Comparison of ENCODE assay signal across 9 mouse cellular contexts in the genomic region with DNA sequence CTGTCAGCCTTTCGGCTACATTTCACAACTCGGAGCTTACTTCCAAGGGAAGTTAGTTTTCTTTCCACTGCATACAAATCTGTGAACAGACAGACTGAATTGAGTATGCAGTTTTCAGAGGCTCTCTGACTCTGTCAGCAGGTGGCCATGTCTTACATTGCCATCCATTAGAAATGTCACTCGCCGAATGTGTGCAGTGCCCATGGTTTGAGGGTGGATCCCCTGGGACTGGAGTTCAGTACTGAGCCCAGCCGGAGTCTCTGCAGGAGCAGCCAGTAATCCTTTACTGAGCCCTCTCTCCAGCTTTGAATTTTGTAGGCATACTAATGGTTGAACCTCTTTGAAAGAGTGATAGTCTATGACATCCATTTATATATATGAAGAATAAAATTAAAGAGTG. TPM values are rescaled to one million over a fixed set of nuclear protein-coding genes. Genes with fewer than 3 reads are reported as not detected.
DNase-seq lines count a peak whose midpoint lies in the region; ATAC-seq and TF ChIP-seq lines count a peak whose summit lies in the region.
"Had no signal": no experiment of that assay in that cellular context is flagged by ENCODE, and none has a peak within 500 bp of the region (broad histone marks: within the 10 kb centered on the region; RNA-seq: fewer than 3 reads in every experiment).

No protein-coding gene starts in this region.

- peak overlapping the region; percentile 79 for H3K4me2 ChIP-seq in intestine, embryonic 14.5 days (ENCODE audit: low read length)
- no peak overlapping the region for H3K4me2 ChIP-seq in intestine, postnatal 0 days (replicated peaks; ENCODE audit: low read depth)
- H3K4me2 ChIP-seq in embryonic facial prominence, embryonic 11.5 days (ENCODE audit: low read depth, low read length): no peak overlapping the region
- peak overlapping the region; percentile 69 for H3K4me2 ChIP-seq in hindbrain, embryonic 12.5 days (replicated peaks)
- peak overlapping the region; percentile 60 for H3K4me2 ChIP-seq in midbrain, embryonic 14.5 days (ENCODE audit: low read length)
- no peak overlapping the region for H3K4me2 ChIP-seq in lung, postnatal 0 days (replicated peaks; ENCODE audit: low read depth, low read length)

- TF ChIP-seq CTCF in intestine, postnatal 0 days (IDR thresholded peaks at IDR 0.05; ENCODE audit: low read depth): no peak
- no peak for TF ChIP-seq CTCF in lung, postnatal 0 days (IDR thresholded peaks at IDR 0.05)

- H3K9me3 ChIP-seq in intestine, embryonic 14.5 days (ENCODE audit: control insufficient read depth, low read length): no peaks in the 10 kb centered on the region
- no peaks in the 10 kb centered on the region for H3K9me3 ChIP-seq in intestine, postnatal 0 days (ENCODE audit: control insufficient read depth)
- no peaks in the 10 kb centered on the region for H3K9me3 ChIP-seq in embryonic facial prominence, embryonic 11.5 days (replicated peaks; ENCODE audit: control insufficient read depth, low read length)
- H3K9me3 ChIP-seq in hindbrain, embryonic 12.5 days (replicated peaks): 0 out of 2 replicates have a peak, but pooled peaks cover 5% of the 10 kb centered on the region
- H3K9me3 ChIP-seq in midbrain, embryonic 14.5 days (ENCODE audit: control insufficient read depth, low read length): no peaks in the 10 kb centered on the region
- no peaks in the 10 kb centered on the region for H3K9me3 ChIP-seq in lung, postnatal 0 days (ENCODE audit: low read length)

- no peak for ATAC-seq in intestine, embryonic 14.5 days (replicated peaks; ENCODE audit: low FRiP score, low TSS enrichment, low read depth)
- no peak for ATAC-seq in intestine, postnatal 0 days
- ATAC-seq in embryonic facial prominence, embryonic 11.5 days (replicated peaks; ENCODE audit: insufficient number of reproducible peaks, low FRiP score, low TSS enrichment, low read depth): no peak
- ATAC-seq in hindbrain, embryonic 12.5 days (ENCODE audit: low FRiP score): no peak
- ATAC-seq in midbrain, embryonic 14.5 days (ENCODE audit: low FRiP score, low TSS enrichment): no peak
- no peak for ATAC-seq in lung, postnatal 0 days

- H3K27ac ChIP-seq in intestine, embryonic 14.5 days (ENCODE audit: low read depth): no peak overlapping the region
- H3K27ac ChIP-seq in intestine, postnatal 0 days (ENCODE audit: low read depth, low read length): no peak overlapping the region
- H3K27ac ChIP-seq in embryonic facial prominence, embryonic 11.5 days (replicated peaks; ENCODE audit: low read depth, low read length): no peak overlapping the region
- H3K27ac ChIP-seq in hindbrain, embryonic 12.5 days: no peak overlapping the region
- H3K27ac ChIP-seq in midbrain, embryonic 14.5 days (replicated peaks; ENCODE audit: low read depth, low read length): no peak overlapping the region
- no peak overlapping the region for H3K27ac ChIP-seq in lung, postnatal 0 days (ENCODE audit: low read length)

- TF ChIP-seq EP300 in lung, postnatal 0 days (IDR thresholded peaks at IDR 0.05): no peak

- no peaks in the 10 kb centered on the region for H3K36me3 ChIP-seq in intestine, embryonic 14.5 days (ENCODE audit: control insufficient read depth, insufficient read depth, low read length)
- no peaks in the 10 kb centered on the region for H3K36me3 ChIP-seq in intestine, postnatal 0 days (ENCODE audit: control insufficient read depth, insufficient read depth)
- H3K36me3 ChIP-seq in embryonic facial prominence, embryonic 11.5 days (replicated peaks; ENCODE audit: control insufficient read depth, insufficient read depth, low read depth, low read length): no peaks in the 10 kb centered on the region
- peaks cover 8% of the 10 kb centered on the region for H3K36me3 ChIP-seq in hindbrain, embryonic 12.5 days
- H3K36me3 ChIP-seq in midbrain, embryonic 14.5 days (ENCODE audit: control insufficient read depth, insufficient read depth, low read length): 0 out of 2 replicates have a peak, but pooled peaks cover 4% of the 10 kb centered on the region
- H3K36me3 ChIP-seq in lung, postnatal 0 days (ENCODE audit: insufficient read depth, low read length): no peaks in the 10 kb centered on the region

- no peak overlapping the region for H3K9ac ChIP-seq in intestine, embryonic 14.5 days (ENCODE audit: low read length)
- no peak overlapping the region for H3K9ac ChIP-seq in intestine, postnatal 0 days (ENCODE audit: low read depth, low read length)
- no peak overlapping the region for H3K9ac ChIP-seq in embryonic facial prominence, embryonic 11.5 days (replicated peaks; ENCODE audit: low read length)
- H3K9ac ChIP-seq in hindbrain, embryonic 12.5 days: no peak overlapping the region
- H3K9ac ChIP-seq in midbrain, embryonic 14.5 days (replicated peaks; ENCODE audit: low read length): peak overlapping the region; percentile 23; the same call in 1 of the 2 replicates
- H3K9ac ChIP-seq in lung, postnatal 0 days (replicated peaks; ENCODE audit: low read depth): no peak overlapping the region

- no peak for DNase-seq in intestine, embryonic 14.5 days (ENCODE audit: low spot score)
- no peak for DNase-seq in embryonic facial prominence, embryonic 11.5 days (ENCODE audit: low spot score)
- DNase-seq in midbrain, embryonic 14.5 days: peak; percentile 52
- no peak for DNase-seq in left cerebral cortex, adult 18-20 months (ENCODE audit: low spot score in 2 of 2)
- no peak for DNase-seq in lung, postnatal 0 days (ENCODE audit: low spot score)
- DNase-seq in layer of hippocampus, postnatal 10 days (ENCODE audit: low spot score in 2 of 2): no peak
- DNase-seq: layer of hippocampus, postnatal 36 days had no signal

- peaks cover 25% of the 10 kb centered on the region for H3K4me1 ChIP-seq in intestine, embryonic 14.5 days (replicated peaks; ENCODE audit: control insufficient read depth, insufficient read depth, low read length)
- H3K4me1 ChIP-seq in intestine, postnatal 0 days (replicated peaks; ENCODE audit: control insufficient read depth, insufficient read depth, low read length): peaks cover 5% of the 10 kb centered on the region; the same call in 1 of the 2 replicates
- H3K4me1 ChIP-seq in embryonic facial prominence, embryonic 11.5 days (ENCODE audit: control insufficient read depth, insufficient read depth, low read length): no peaks in the 10 kb centered on the region
- H3K4me1 ChIP-seq in hindbrain, embryonic 12.5 days: peaks cover 37% of the 10 kb centered on the region
- H3K4me1 ChIP-seq in midbrain, embryonic 14.5 days (ENCODE audit: control insufficient read depth, insufficient read depth, low read length): peaks cover 32% of the 10 kb centered on the region
- H3K4me1 ChIP-seq in lung, postnatal 0 days (ENCODE audit: insufficient read depth, low read depth, low read length): peaks cover 9% of the 10 kb centered on the region; the same call in 1 of the 2 replicates

- 0 out of 2 replicates have a peak overlapping the region, but pooled peaks have one; percentile 97 for H3K4me3 ChIP-seq in intestine, embryonic 14.5 days (ENCODE audit: low read depth, low read length)
- H3K4me3 ChIP-seq in intestine, postnatal 0 days (ENCODE audit: low read depth, low read length): no peak overlapping the region
- 0 out of 2 replicates have a peak overlapping the region, but pooled peaks have one; percentile 2 for H3K4me3 ChIP-seq in embryonic facial prominence, embryonic 11.5 days (ENCODE audit: low read depth, low read length)
- H3K4me3 ChIP-seq in hindbrain, embryonic 12.5 days: peak overlapping the region; percentile 99
- peak overlapping the region; percentile 99 for H3K4me3 ChIP-seq in midbrain, embryonic 14.5 days (replicated peaks; ENCODE audit: low read depth, low read length)
- no peak overlapping the region for H3K4me3 ChIP-seq in lung, postnatal 0 days (ENCODE audit: low read depth, low read length)

- H3K27me3 ChIP-seq in intestine, embryonic 14.5 days (replicated peaks; ENCODE audit: control insufficient read depth, insufficient read depth, low read length): no peaks in the 10 kb centered on the region
- no peaks in the 10 kb centered on the region for H3K27me3 ChIP-seq in intestine, postnatal 0 days (replicated peaks; ENCODE audit: control insufficient read depth, insufficient read depth, low read length)
- H3K27me3 ChIP-seq in embryonic facial prominence, embryonic 11.5 days (ENCODE audit: control insufficient read depth, insufficient read depth, low read length): no peaks in the 10 kb centered on the region
- no peaks in the 10 kb centered on the region for H3K27me3 ChIP-seq in hindbrain, embryonic 12.5 days
- no peaks in the 10 kb centered on the region for H3K27me3 ChIP-seq in midbrain, embryonic 14.5 days (ENCODE audit: control insufficient read depth, insufficient read depth, low read length)
- no peaks in the 10 kb centered on the region for H3K27me3 ChIP-seq in lung, postnatal 0 days (replicated peaks; ENCODE audit: insufficient read depth, low read length)

- WGBS in intestine, embryonic 14.5 days: 69% methylated on average over 5 of the region's 5 CpGs
- 75% methylated on average over 5 of the region's 5 CpGs for WGBS in intestine, postnatal 0 days
- 61% methylated on average over 5 of the region's 5 CpGs for WGBS in embryonic facial prominence, embryonic 11.5 days
- WGBS in hindbrain, embryonic 12.5 days: 41% methylated on average over 5 of the region's 5 CpGs
- WGBS in midbrain, embryonic 14.5 days: 33% methylated on average over 5 of the region's 5 CpGs
- WGBS in lung, postnatal 0 days: 57% methylated on average over 5 of the region's 5 CpGs

RNA-seq across cellular contexts. Expression of gene Spast, which starts 2.4 kb away (rescaled TPM):
- 17.3 and 19.3 TPM in 2 replicates for polyA plus RNA-seq in intestine, embryonic 14.5 days (2014; fragmentation: Nextera tagmentation; extraction: Ambion mirVana)
- 10.5 and 12.1 TPM in 2 replicates for polyA plus RNA-seq in intestine, postnatal 0 days (2015; fragmentation: Nextera tagmentation; extraction: Ambion mirVana)
- 34.1 and 41.3 TPM in 2 replicates for polyA plus RNA-seq in embryonic facial prominence, embryonic 11.5 days (2014; fragmentation: Nextera tagmentation; extraction: Ambion mirVana)
- polyA plus RNA-seq in hindbrain, embryonic 12.5 days (2016; fragmentation: Nextera tagmentation; extraction: Ambion mirVana): 52.2 and 53.0 TPM in 2 replicates
- 52.3 and 58.9 TPM in 2 replicates for polyA plus RNA-seq in midbrain, embryonic 14.5 days (2014; fragmentation: Nextera tagmentation; extraction: Ambion mirVana)
- total RNA-seq in left cerebral cortex, adult 18-20 months (2021): 10 to 100 TPM; 51.1 to 55.4 TPM
- polyA plus RNA-seq in lung, postnatal 0 days (2015; fragmentation: Nextera tagmentation; extraction: Ambion mirVana): 10.1 and 12.7 TPM in 2 replicates
- 10 to 100 TPM; 78.8 to 81.0 TPM for total RNA-seq in layer of hippocampus, postnatal 10 days (2021)

RNA-seq across cellular contexts. Expression of gene Dpy30, which starts 17.4 kb away (rescaled TPM):
- 239 and 242 TPM in 2 replicates for polyA plus RNA-seq in intestine, embryonic 14.5 days (2014; fragmentation: Nextera tagmentation; extraction: Ambion mirVana)
- polyA plus RNA-seq in intestine, postnatal 0 days (2015; fragmentation: Nextera tagmentation; extraction: Ambion mirVana): 183 and 185 TPM in 2 replicates
- polyA plus RNA-seq in embryonic facial prominence, embryonic 11.5 days (2014; fragmentation: Nextera tagmentation; extraction: Ambion mirVana): 276 and 302 TPM in 2 replicates
- polyA plus RNA-seq in hindbrain, embryonic 12.5 days (2016; fragmentation: Nextera tagmentation; extraction: Ambion mirVana): 200 and 211 TPM in 2 replicates
- polyA plus RNA-seq in midbrain, embryonic 14.5 days (2014; fragmentation: Nextera tagmentation; extraction: Ambion mirVana): 199 and 211 TPM in 2 replicates
- total RNA-seq in left cerebral cortex, adult 18-20 months (2021): 10 to 100 TPM; 51.2 to 51.7 TPM
- polyA plus RNA-seq in lung, postnatal 0 days (2015; fragmentation: Nextera tagmentation; extraction: Ambion mirVana): 149 and 165 TPM in 2 replicates
- 10 to 100 TPM; 66.8 to 72.9 TPM for total RNA-seq in layer of hippocampus, postnatal 10 days (2021)

RNA-seq across cellular contexts. Expression of gene Memo1, which starts 45.8 kb away (rescaled TPM):
- polyA plus RNA-seq in intestine, embryonic 14.5 days (2014; fragmentation: Nextera tagmentation; extraction: Ambion mirVana): 86.7 and 92.9 TPM in 2 replicates
- polyA plus RNA-seq in intestine, postnatal 0 days (2015; fragmentation: Nextera tagmentation; extraction: Ambion mirVana): 40.7 and 42.6 TPM in 2 replicates
- 85.4 and 88.7 TPM in 2 replicates for polyA plus RNA-seq in embryonic facial prominence, embryonic 11.5 days (2014; fragmentation: Nextera tagmentation; extraction: Ambion mirVana)
- 68.5 and 69.2 TPM in 2 replicates for polyA plus RNA-seq in hindbrain, embryonic 12.5 days (2016; fragmentation: Nextera tagmentation; extraction: Ambion mirVana)
- polyA plus RNA-seq in midbrain, embryonic 14.5 days (2014; fragmentation: Nextera tagmentation; extraction: Ambion mirVana): 59.3 and 64.0 TPM in 2 replicates
- total RNA-seq in left cerebral cortex, adult 18-20 months (2021): 10 to 100 TPM; 40.7 to 41.0 TPM
- polyA plus RNA-seq in lung, postnatal 0 days (2015; fragmentation: Nextera tagmentation; extraction: Ambion mirVana): 54.2 and 56.3 TPM in 2 replicates
- total RNA-seq in layer of hippocampus, postnatal 10 days (2021): 10 to 100 TPM; 61.2 to 61.7 TPM

RNA-seq across cellular contexts. Expression of gene Slc30a6, which starts 54.3 kb away (rescaled TPM):
- polyA plus RNA-seq in intestine, embryonic 14.5 days (2014; fragmentation: Nextera tagmentation; extraction: Ambion mirVana): 37.4 and 39.4 TPM in 2 replicates
- 45.7 and 47.6 TPM in 2 replicates for polyA plus RNA-seq in intestine, postnatal 0 days (2015; fragmentation: Nextera tagmentation; extraction: Ambion mirVana)
- polyA plus RNA-seq in embryonic facial prominence, embryonic 11.5 days (2014; fragmentation: Nextera tagmentation; extraction: Ambion mirVana): 34.4 and 36.6 TPM in 2 replicates
- 30.2 and 30.3 TPM in 2 replicates for polyA plus RNA-seq in hindbrain, embryonic 12.5 days (2016; fragmentation: Nextera tagmentation; extraction: Ambion mirVana)
- polyA plus RNA-seq in midbrain, embryonic 14.5 days (2014; fragmentation: Nextera tagmentation; extraction: Ambion mirVana): 28.4 and 34.6 TPM in 2 replicates
- total RNA-seq in left cerebral cortex, adult 18-20 months (2021): 10 to 100 TPM; 11.8 to 15.2 TPM
- 26.7 and 28.6 TPM in 2 replicates for polyA plus RNA-seq in lung, postnatal 0 days (2015; fragmentation: Nextera tagmentation; extraction: Ambion mirVana)
- 10 to 100 TPM; 17.3 to 21.1 TPM for total RNA-seq in layer of hippocampus, postnatal 10 days (2021)

Comparison
In these comparisons a context has a peak if more than half of its experiments do, and no peak if none do; other contexts are left out.
1. H3K4me2 ChIP-seq: peak in intestine, embryonic 14.5 days (single experiment), hindbrain, embryonic 12.5 days (single experiment) and midbrain, embryonic 14.5 days (single experiment); none in intestine, postnatal 0 days (single experiment), embryonic facial prominence, embryonic 11.5 days (single experiment) and lung, postnatal 0 days (single experiment).
2. H3K4me3 ChIP-seq: peak in intestine, embryonic 14.5 days (single experiment), embryonic facial prominence, embryonic 11.5 days (single experiment), hindbrain, embryonic 12.5 days (single experiment) and midbrain, embryonic 14.5 days (single experiment); none in intestine, postnatal 0 days (single experiment) and lung, postnatal 0 days (single experiment).